ENCODE assay signal across 8 mouse cellular contexts in genomic region chr17:45686716-45687115, GRCm38 (mm10). TPM values are rescaled to one million over a fixed set of nuclear protein-coding genes. Genes with fewer than 3 reads are reported as not detected.
DNase-seq lines count a peak whose midpoint lies in the region; ATAC-seq and TF ChIP-seq lines count a peak whose summit lies in the region.

TSS of gene Tmem63b (minus strand) at chr17:45686905.

- intact Hi-C loops in gastrocnemius, postnatal 36 days (cut with DNase I) = no loop called here

- peak within 1 kb of the TSS; percentile 50 for H3K27ac ChIP-seq in bone marrow, adult 2 months (ENCODE audit: control insufficient read depth, insufficient read depth, low read depth, low read length, poor library complexity)
- peak within 1 kb of the TSS; percentile 55 for H3K27ac ChIP-seq in intestine, postnatal 0 days (ENCODE audit: low read depth, low read length)
- peak within 1 kb of the TSS; percentile 96 for H3K27ac ChIP-seq in midbrain, embryonic 10.5 days (replicated peaks)

- no peak for TF ChIP-seq CTCF in bone marrow, adult 2 months (IDR thresholded peaks at IDR 0.05; ENCODE audit: control insufficient read depth, insufficient read depth, low read length)
- no peak for TF ChIP-seq CTCF in intestine, postnatal 0 days (IDR thresholded peaks at IDR 0.05; ENCODE audit: low read depth)

- no peaks in the 10 kb centered on the region for H3K9me3 ChIP-seq in intestine, postnatal 0 days (ENCODE audit: control insufficient read depth)
- no peaks in the 10 kb centered on the region for H3K9me3 ChIP-seq in midbrain, embryonic 10.5 days (replicated peaks)

- no peaks in the 10 kb centered on the region for H3K27me3 ChIP-seq in intestine, postnatal 0 days (replicated peaks; ENCODE audit: control insufficient read depth, insufficient read depth, low read length)
- H3K27me3 ChIP-seq in midbrain, embryonic 10.5 days (ENCODE audit: low read depth, poor library complexity, severe bottlenecking) = no peaks in the 10 kb centered on the region

- TF ChIP-seq POLR2A in bone marrow, adult 2 months (IDR thresholded peaks at IDR 0.05; ENCODE audit: borderline replicate concordance, control insufficient read depth, low read depth, low read length) = no peak

- H3K4me1 ChIP-seq in bone marrow, adult 2 months (ENCODE audit: control insufficient read depth, insufficient read depth, low read length) = peaks cover 3% of the 10 kb centered on the region
- H3K4me1 ChIP-seq in intestine, postnatal 0 days (replicated peaks; ENCODE audit: control insufficient read depth, insufficient read depth, low read length) = 0 out of 2 replicates have a peak, but pooled peaks cover 7% of the 10 kb centered on the region
- H3K4me1 ChIP-seq in midbrain, embryonic 10.5 days = peaks cover 31% of the 10 kb centered on the region

- under 1% methylated on average over 12 of the region's 12 CpGs for WGBS in bone marrow, adult 2 months
- 2% methylated on average over 12 of the region's 12 CpGs for WGBS in intestine, postnatal 0 days
- 17% methylated on average over 12 of the region's 12 CpGs for WGBS in midbrain, embryonic 10.5 days

- no peak; the same call in 1 of the 2 replicates for ATAC-seq in intestine, postnatal 0 days
- ATAC-seq in cerebellum, adult (ENCODE audit: insufficient number of reproducible peaks, low FRiP score, low TSS enrichment) = no peak

- peak within 1 kb of the TSS; percentile 98 for H3K4me2 ChIP-seq in intestine, postnatal 0 days (replicated peaks; ENCODE audit: low read depth)

- peak within 1 kb of the TSS; percentile 79 for H3K9ac ChIP-seq in intestine, postnatal 0 days (ENCODE audit: low read depth, low read length)

- peak; percentile 20 to 41 for DNase-seq in thymus, postnatal 10 days (ENCODE audit: low spot score in 2 of 2)
- no peak for DNase-seq in thymus, adult 18-20 months
- no peak for DNase-seq in gastrocnemius, postnatal 36 days
- DNase-seq in midbrain, embryonic 10.5 days (ENCODE audit: low spot score) = no peak
- no peak for DNase-seq in ovary, postnatal 14 days (ENCODE audit: low spot score)

- no peaks in the 10 kb centered on the region for H3K36me3 ChIP-seq in intestine, postnatal 0 days (ENCODE audit: control insufficient read depth, insufficient read depth)
- H3K36me3 ChIP-seq in midbrain, embryonic 10.5 days = peaks cover 13% of the 10 kb centered on the region; the same call in 1 of the 2 replicates

- H3K4me3 ChIP-seq in bone marrow, adult 2 months (replicated peaks; ENCODE audit: control insufficient read depth, low read depth, low read length) = peak within 1 kb of the TSS; percentile 97
- peak within 1 kb of the TSS; percentile 85 for H3K4me3 ChIP-seq in intestine, postnatal 0 days (ENCODE audit: low read depth, low read length)
- peak within 1 kb of the TSS; percentile 97 for H3K4me3 ChIP-seq in midbrain, embryonic 10.5 days

RNA-seq across cellular contexts. Expression of gene Tmem63b, which starts in this region (rescaled TPM):
- polyA plus RNA-seq in bone marrow, adult 2 months (2011; ENCODE audit: insufficient read depth, insufficient read length, low replicate concordance, missing spikeins) = 16.2 and 19.1 TPM in 2 replicates
- 10 to 100 TPM; 67.8 to 70.0 TPM for total RNA-seq in gastrocnemius, postnatal 36 days (2021)
- polyA plus RNA-seq in intestine, postnatal 0 days (2015; fragmentation: Nextera tagmentation; extraction: Ambion mirVana) = 22.6 and 24.7 TPM in 2 replicates
- 60.5 and 82.0 TPM in 2 replicates for polyA plus RNA-seq in midbrain, embryonic 10.5 days (2016; fragmentation: Nextera tagmentation; extraction: Ambion mirVana)

Comparison
In these comparisons a context has a peak if more than half of its experiments do, and no peak if none do; other contexts are left out.
1. DNase-seq: peak in thymus, postnatal 10 days (2 of 2); none in thymus, adult 18-20 months (0 of 2), gastrocnemius, postnatal 36 days (0 of 2), midbrain, embryonic 10.5 days (single experiment) and ovary, postnatal 14 days (single experiment).
2. Peak in every context shown above with its lines, with median percentiles within 50 percentile points of each other: H3K27ac ChIP-seq and H3K4me3 ChIP-seq.